Mouse (Mus musculus) stomach, embryonic 14.5 days (tissue): ENCODE results near the gene Tsc22d1. TPM values are rescaled to one million over a fixed set of nuclear protein-coding genes. Genes with fewer than 3 reads are reported as not detected.

Experiments
- ATAC-seq: fragments of 200-750 bp; cut with Nextera tagmentation; 2 replicates; pipeline ENCODE4 v1.8.0; 2017; ENCODE audit warnings: low read depth, moderate TSS enrichment; ENCODE audit not compliant: insufficient number of reproducible peaks, insufficient read depth, low FRiP score
- H3K27ac ChIP-seq: fragments of 300-500 bp; sonication (generic); 2 replicates; pipeline ENCODE4 v1.5.1; 2014; ENCODE audit warnings: mild to moderate bottlenecking, low read length, moderate library complexity, mixed read lengths
- H3K27me3 ChIP-seq: fragments of 300-500 bp; sonication (generic); 2 replicates; pipeline ENCODE4 v1.6.1; 2014; ENCODE audit warnings: low read length, control low read depth, mixed read lengths; ENCODE audit not compliant: control insufficient read depth, insufficient read depth
- H3K36me3 ChIP-seq: fragments of 300-500 bp; sonication (generic); 2 replicates; pipeline ENCODE4 v1.6.1; 2014; ENCODE audit warnings: mild to moderate bottlenecking, control low read depth, low read length, moderate library complexity, mixed read lengths; ENCODE audit not compliant: control insufficient read depth, insufficient read depth
- H3K4me1 ChIP-seq: fragments of 300-500 bp; sonication (generic); 2 replicates; pipeline ENCODE4 v1.6.1; 2014; ENCODE audit warnings: low read length, control low read depth, mixed read lengths; ENCODE audit not compliant: control insufficient read depth, insufficient read depth
- H3K4me2 ChIP-seq: fragments of 300-500 bp; sonication (generic); replicated peaks from 2 replicates; pipeline ENCODE4 v1.6.1; 2014; ENCODE audit warnings: low read depth, low read length, control low read depth
- H3K4me3 ChIP-seq: fragments of 300-500 bp; sonication (generic); 2 replicates; pipeline ENCODE4 v1.5.1; 2014; ENCODE audit warnings: low read depth, low read length, control low read depth
- H3K9ac ChIP-seq: fragments of 300-500 bp; sonication (generic); replicated peaks from 2 replicates; pipeline ENCODE4 v1.6.1; 2014; ENCODE audit warnings: low read depth, mild to moderate bottlenecking, control low read depth, low read length, moderate library complexity, mixed read lengths
- H3K9me3 ChIP-seq: fragments of 300-500 bp; sonication (generic); 2 replicates; pipeline ENCODE4 v1.6.1; 2016; ENCODE audit warnings: low read depth, low read length, control low read depth; ENCODE audit not compliant: control insufficient read depth
- WGBS: fragments of 180-500 bp; shearing (Covaris S2); extraction: QIAGEN DNeasy Blood & Tissue Kit; methylation state at CpG from one replicate; pipeline ENCODE4 v1.1.7; 2014; 5-methylcytosine and 5-hydroxymethylcytosine counted together
- polyA plus RNA-seq: library from polyadenylated mRNA; unstranded; fragments of >200 nt; fragmentation: Nextera tagmentation; extraction: Ambion mirVana; gene quantifications from 2 replicates; pipeline ENCODE4 v1.2.1, GENCODE M21; 2014

Gene Tsc22d1
- polyA plus RNA-seq, 1 experiment from 2014 or later = 656 TPM

DNA sequence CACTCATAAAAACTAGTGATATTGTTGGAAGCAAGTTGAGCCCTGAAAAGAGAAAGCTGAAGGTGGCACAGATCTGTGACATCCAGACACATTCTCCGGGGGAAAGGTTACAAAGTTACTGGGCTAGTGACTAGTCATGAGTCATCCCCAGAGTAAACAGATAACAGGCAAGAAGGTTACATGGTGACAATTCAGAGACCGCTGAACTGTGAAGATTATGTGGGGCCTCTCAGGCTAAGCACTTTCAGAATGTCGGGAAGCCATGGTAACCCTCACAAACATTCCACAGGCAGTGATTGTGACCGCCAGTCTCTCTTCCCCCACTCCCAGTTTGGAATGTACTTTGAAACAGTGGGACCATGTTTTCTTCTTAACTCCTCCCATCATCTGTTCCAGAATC, 105.8 kb downstream of the Tsc22d1 start:
- Histone ChIP-seq H3K9me3 (no peaks in the 10 kb centered on the region), H3K4me3 (no peak overlapping the region), H3K4me1 (0 out of 2 replicates have a peak, but pooled peaks cover 6% of the 10 kb centered on the region), H3K27me3 (no peaks in the 10 kb centered on the region), H3K36me3 (no peaks in the 10 kb centered on the region), H3K9ac (no peak overlapping the region), H3K4me2 (no peak overlapping the region), H3K27ac (no peak overlapping the region)
- 0 out of 2 replicates have a peak, but pooled peaks have one; percentile 46 for ATAC-seq
- 29% methylated on average over 4 of the region's 4 CpGs for WGBS

- WGBS = 93% methylated on average over 3 of the region's 3 CpGs
- Histone ChIP-seq H3K9me3 (no peaks in the 10 kb centered on the region), H3K27me3 (no peaks in the 10 kb centered on the region), H3K27ac (no peak overlapping the region), H3K4me2 (no peak overlapping the region), H3K4me3 (no peak overlapping the region), H3K9ac (no peak overlapping the region), H3K36me3 (no peaks in the 10 kb centered on the region), H3K4me1 (0 out of 2 replicates have a peak, but pooled peaks cover 6% of the 10 kb centered on the region)
- ATAC-seq = no peak
These were observed 106.5 kb downstream of the Tsc22d1 start for GRCm38 (mm10) chr14:76521308-76521707.

GRCm38 (mm10) chr14:76523344-76523743, 108.6 kb downstream of the Tsc22d1 start:
- no peak for ATAC-seq
- H3K36me3 ChIP-seq = no peaks in the 10 kb centered on the region
- H3K9me3 ChIP-seq = no peaks in the 10 kb centered on the region
- no peak overlapping the region for H3K4me3 ChIP-seq
- no peaks in the 10 kb centered on the region for H3K27me3 ChIP-seq
- H3K4me2 ChIP-seq = no peak overlapping the region
- WGBS = 80% methylated on average over 1 of the region's 1 CpGs
- H3K9ac ChIP-seq = no peak overlapping the region
- H3K4me1 ChIP-seq = peaks cover 18% of the 10 kb centered on the region; the same call in 1 of the 2 replicates
- no peak overlapping the region for H3K27ac ChIP-seq

GRCm38 (mm10) chr14:76526467-76526866, 111.7 kb downstream of the Tsc22d1 start:
- Histone ChIP-seq H3K4me3 (no peak overlapping the region), H3K4me2 (no peak overlapping the region), H3K36me3 (no peaks in the 10 kb centered on the region), H3K9ac (no peak overlapping the region), H3K4me1 (peaks cover 18% of the 10 kb centered on the region; the same call in 1 of the 2 replicates), H3K9me3 (no peaks in the 10 kb centered on the region), H3K27me3 (no peaks in the 10 kb centered on the region), H3K27ac (peak overlapping the region; percentile 44; the same call in 1 of the 2 replicates)
- WGBS = 68% methylated on average over 6 of the region's 6 CpGs
- ATAC-seq = no peak

- Histone ChIP-seq H3K4me1 (peaks cover 18% of the 10 kb centered on the region; the same call in 1 of the 2 replicates), H3K9me3 (no peaks in the 10 kb centered on the region), H3K4me3 (no peak overlapping the region), H3K4me2 (no peak overlapping the region), H3K9ac (no peak overlapping the region), H3K27me3 (no peaks in the 10 kb centered on the region), H3K27ac (peak overlapping the region; percentile 44; the same call in 1 of the 2 replicates), H3K36me3 (no peaks in the 10 kb centered on the region)
- no peak for ATAC-seq
- WGBS = 82% methylated on average over 20 of the region's 20 CpGs
These were observed 112.4 kb downstream of the Tsc22d1 start for GRCm38 (mm10) chr14:76527030-76527719.

DNA sequence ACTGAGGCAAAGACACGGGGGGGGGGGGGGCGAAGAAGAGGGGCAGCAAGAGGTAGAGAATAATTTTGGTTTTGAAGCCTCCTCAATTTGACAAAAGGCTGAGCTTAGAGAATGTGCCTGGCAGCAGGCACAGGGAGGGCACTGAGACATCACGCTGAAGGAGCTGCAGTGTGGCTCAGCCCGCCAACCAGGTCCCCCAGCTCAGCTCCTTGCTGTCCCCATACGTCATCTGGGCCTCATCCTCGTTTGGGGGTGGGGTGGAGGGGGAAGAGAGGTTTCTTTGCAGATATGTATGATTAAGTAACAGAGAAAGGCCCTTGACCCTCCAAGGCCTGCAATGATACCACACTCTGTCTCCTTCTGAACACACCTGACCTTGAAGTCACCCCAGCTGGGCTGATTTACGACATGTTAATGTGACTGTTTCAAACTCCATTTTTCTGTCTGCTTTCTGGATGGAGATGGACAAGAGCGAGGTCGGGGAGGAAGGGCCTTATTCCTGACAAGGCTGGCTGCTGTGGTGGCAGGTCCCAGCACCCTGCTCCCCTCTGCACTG, 113.1 kb downstream of the Tsc22d1 start:
- 32% methylated on average over 9 of the region's 9 CpGs for WGBS
- Histone ChIP-seq H3K27me3 (no peaks in the 10 kb centered on the region), H3K4me3 (no peak overlapping the region), H3K9ac (no peak overlapping the region), H3K27ac (no peak overlapping the region), H3K9me3 (no peaks in the 10 kb centered on the region), H3K4me2 (no peak overlapping the region), H3K4me1 (peaks cover 22% of the 10 kb centered on the region; the same call in 1 of the 2 replicates), H3K36me3 (no peaks in the 10 kb centered on the region)
- no peak for ATAC-seq

DNA sequence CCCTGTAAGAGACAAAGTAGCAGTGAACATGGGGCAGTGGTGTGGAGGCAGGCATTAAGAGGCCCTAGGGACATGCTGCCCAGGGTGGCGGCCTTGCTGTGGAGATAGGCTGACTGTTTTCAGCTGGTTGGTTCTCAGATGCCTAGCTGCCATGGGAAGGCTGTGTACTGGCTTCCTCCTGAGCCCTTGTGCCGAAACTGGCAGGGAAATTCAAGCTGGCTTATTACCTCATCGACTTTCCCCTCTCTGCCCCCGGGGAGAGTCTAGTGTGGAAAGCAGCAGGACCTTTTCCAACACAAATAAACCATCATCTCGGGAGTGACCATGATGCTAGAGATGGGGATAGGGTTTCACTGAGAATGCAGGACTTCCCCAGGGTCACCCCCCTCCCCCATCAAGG, 113.9 kb downstream of the Tsc22d1 start:
- ATAC-seq = no peak
- H3K27ac ChIP-seq = no peak overlapping the region
- no peaks in the 10 kb centered on the region for H3K36me3 ChIP-seq
- no peaks in the 10 kb centered on the region for H3K9me3 ChIP-seq
- 22% methylated on average over 5 of the region's 5 CpGs for WGBS
- H3K4me1 ChIP-seq = peaks cover 30% of the 10 kb centered on the region
- no peak overlapping the region for H3K4me2 ChIP-seq
- no peaks in the 10 kb centered on the region for H3K27me3 ChIP-seq
- H3K9ac ChIP-seq = no peak overlapping the region
- H3K4me3 ChIP-seq = no peak overlapping the region

DNA sequence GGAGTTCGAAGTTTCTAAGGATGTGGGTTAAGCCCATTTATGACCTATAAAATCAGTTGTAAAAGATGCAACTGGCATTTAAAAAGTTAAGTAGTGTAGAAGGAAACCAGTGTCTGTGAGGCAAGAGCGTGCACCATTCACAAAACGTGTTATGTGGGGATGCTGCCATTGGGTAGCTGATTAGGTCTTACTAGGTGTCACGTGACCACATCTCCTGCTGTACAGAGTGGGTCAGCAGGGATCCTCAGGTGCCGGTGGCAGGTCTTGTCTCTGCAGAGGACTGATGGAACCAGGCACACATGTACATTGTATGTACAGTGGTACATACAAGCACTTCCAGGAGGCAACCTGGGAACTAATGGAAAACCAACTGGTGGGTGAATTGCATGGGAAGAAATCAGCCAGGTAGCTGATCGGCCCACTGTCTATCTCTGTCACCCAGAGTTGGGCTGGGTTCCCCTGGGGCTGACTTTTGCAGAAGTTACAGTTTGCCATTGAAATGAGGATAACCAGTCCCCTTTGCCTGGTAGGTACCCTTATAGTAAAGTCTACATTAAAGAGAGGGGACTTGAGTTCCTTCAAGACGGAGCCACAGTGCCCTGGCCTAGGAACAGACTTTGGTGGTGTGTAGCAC, 116.4 kb downstream of the Tsc22d1 start:
- no peak overlapping the region for H3K27ac ChIP-seq
- H3K36me3 ChIP-seq = no peaks in the 10 kb centered on the region
- ATAC-seq = no peak
- no peak overlapping the region for H3K9ac ChIP-seq
- H3K4me2 ChIP-seq = no peak overlapping the region
- H3K9me3 ChIP-seq = no peaks in the 10 kb centered on the region
- H3K4me1 ChIP-seq = peaks cover 31% of the 10 kb centered on the region
- 92% methylated on average over 7 of the region's 7 CpGs for WGBS
- no peak overlapping the region for H3K4me3 ChIP-seq
- no peaks in the 10 kb centered on the region for H3K27me3 ChIP-seq
